Mouse (Mus musculus) thymus, adult 2 months (tissue): ENCODE measurements around the gene Ak8. TPM values are rescaled to one million over a fixed set of nuclear protein-coding genes. Genes with fewer than 3 reads are reported as not detected.

ENCODE experiments used
- DNase-seq: peaks from one replicate; pipeline ENCODE4 v3.0.0; 2021
- H3K27ac ChIP-seq: fragments of 200-500 bp; 2 replicates; pipeline ENCODE4 v1.5.1; 2012; ENCODE audit warnings: low read length, control low read depth; ENCODE audit not compliant: control insufficient read depth, insufficient read depth
- H3K27me3 ChIP-seq: fragments of 200-500 bp; 2 replicates; pipeline ENCODE4 v1.6.1; 2012; ENCODE audit warnings: mild to moderate bottlenecking, low read length, moderate library complexity, mixed read lengths; ENCODE audit not compliant: control insufficient read depth, insufficient read depth
- H3K36me3 ChIP-seq: fragments of 200-500 bp; 2 replicates; pipeline ENCODE4 v1.6.1; 2012; ENCODE audit warnings: mild to moderate bottlenecking, low read length, moderate library complexity; ENCODE audit not compliant: control insufficient read depth, insufficient read depth
- H3K4me1 ChIP-seq: fragments of 200-500 bp; replicated peaks from 2 replicates; pipeline ENCODE4 v1.6.1; 2012; ENCODE audit warnings: low read length; ENCODE audit not compliant: control insufficient read depth, insufficient read depth
- H3K4me3 ChIP-seq: fragments of 200-500 bp; 2 replicates; pipeline ENCODE4 v1.5.1; 2012; ENCODE audit warnings: mild to moderate bottlenecking, low read length, control low read depth, moderate library complexity; ENCODE audit not compliant: control insufficient read depth, insufficient read depth
- CTCF ChIP-seq: fragments of 200-500 bp; IDR thresholded peaks from 2 replicates; pipeline ENCODE4 v1.5.1; 2012; ENCODE audit warnings: mild to moderate bottlenecking, control low read depth, low read length, moderate library complexity, borderline replicate concordance; ENCODE audit not compliant: control insufficient read depth, poor library complexity, insufficient read depth; ENCODE audit errors: extremely low read depth
- POLR2A ChIP-seq: fragments of 200-500 bp; IDR thresholded peaks from 2 replicates; pipeline ENCODE4 v1.6.1; 2012; ENCODE audit warnings: mild to moderate bottlenecking, low read length, control low read depth, moderate library complexity; ENCODE audit not compliant: control insufficient read depth, poor library complexity, insufficient read depth; ENCODE audit errors: extremely low read depth
- WGBS: fragments of 180-500 bp; shearing (Covaris S2); methylation state at CpG from one replicate; pipeline ENCODE4 v1.1.7; 2018; 5-methylcytosine and 5-hydroxymethylcytosine counted together
- polyA plus RNA-seq: library from polyadenylated mRNA; depleted of rRNA; stranded (reverse); fragments of >200 nt; gene quantifications from 2 replicates; pipeline ENCODE4 v1.2.3, GENCODE M21; 2012

The Ak8 gene
- polyA plus RNA-seq, 1 experiment = 0.89 TPM

- Histone ChIP-seq H3K27ac (no peak overlapping the region), H3K27me3 (no peaks in the 10 kb centered on the region), H3K4me1 (no peaks in the 10 kb centered on the region), H3K4me3 (no peak overlapping the region), H3K36me3 (no peaks in the 10 kb centered on the region)
- WGBS = 90% methylated on average over 16 of the region's 16 CpGs
- TF ChIP-seq CTCF = no peak
- TF ChIP-seq POLR2A = no peak
- DNase-seq = no peak
Observed at GRCm38 (mm10) chr2:28786355-28787066, 86.5 kb downstream of the Ak8 start.

DNA sequence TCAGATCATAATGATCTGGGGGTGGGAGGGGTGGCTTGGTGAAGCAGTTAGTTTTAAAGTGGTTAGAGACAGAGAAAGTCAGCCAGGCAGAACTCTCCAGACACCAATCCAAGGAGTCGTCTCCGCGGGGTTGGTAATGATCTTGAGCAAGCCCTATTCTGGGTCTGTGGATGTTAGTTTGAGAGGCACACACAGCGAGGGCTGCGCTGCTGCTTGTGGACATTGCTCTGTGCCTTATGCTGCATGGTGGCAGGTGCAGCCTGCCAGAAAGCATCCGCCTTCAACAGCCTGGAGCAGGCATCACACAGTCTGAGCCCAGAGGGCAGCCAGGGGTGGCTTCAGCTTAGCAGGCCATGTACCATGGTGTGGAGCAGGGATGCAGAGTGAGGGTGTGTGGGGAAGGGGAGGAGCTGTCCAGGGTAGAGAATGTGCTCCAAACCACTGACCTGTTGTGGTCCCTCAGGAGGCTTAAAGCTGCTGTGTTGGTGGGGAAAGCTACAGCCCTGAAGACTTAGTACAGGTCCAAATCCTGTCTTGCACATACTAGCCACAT lies 87.2 kb downstream of the Ak8 start:
- 91% methylated on average over 6 of the region's 6 CpGs for WGBS
- TF ChIP-seq CTCF = no peak
- no peak for TF ChIP-seq POLR2A
- Histone ChIP-seq H3K27ac (no peak overlapping the region), H3K27me3 (no peaks in the 10 kb centered on the region), H3K36me3 (no peaks in the 10 kb centered on the region), H3K4me3 (no peak overlapping the region), H3K4me1 (no peaks in the 10 kb centered on the region)
- DNase-seq = no peak

- Histone ChIP-seq H3K27ac (no peak overlapping the region), H3K4me3 (no peak overlapping the region), H3K4me1 (no peaks in the 10 kb centered on the region), H3K27me3 (no peaks in the 10 kb centered on the region), H3K36me3 (no peaks in the 10 kb centered on the region)
- WGBS = 40% methylated on average over 5 of the region's 6 CpGs
- TF ChIP-seq POLR2A (no peak), CTCF (no peak)
- no peak for DNase-seq
Observed at GRCm38 (mm10) chr2:28792931-28793610, 93.1 kb downstream of the Ak8 start.

DNA sequence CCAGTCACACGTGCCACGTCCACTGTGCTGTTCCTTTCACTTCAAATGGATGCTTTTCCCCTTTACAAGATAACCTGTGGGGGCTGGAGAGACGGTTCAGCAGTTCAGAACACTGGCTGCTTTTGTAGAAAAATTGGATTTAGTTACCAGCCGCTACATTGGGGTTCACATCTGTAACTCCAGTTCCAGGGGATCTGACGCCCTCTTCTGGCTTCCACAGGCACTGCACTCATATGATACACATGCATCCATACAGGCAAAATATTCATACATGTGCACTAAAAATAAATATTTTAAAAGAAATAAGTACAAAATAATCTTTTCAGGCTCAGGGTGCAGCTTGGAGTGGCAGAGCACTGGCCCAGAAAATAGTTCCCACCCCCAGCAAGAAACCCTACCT lies 94.7 kb downstream of the Ak8 start:
- H3K27me3 ChIP-seq = no peaks in the 10 kb centered on the region
- no peak overlapping the region for H3K27ac ChIP-seq
- 91% methylated on average over 5 of the region's 5 CpGs for WGBS
- no peak for DNase-seq
- no peaks in the 10 kb centered on the region for H3K4me1 ChIP-seq
- no peak overlapping the region for H3K4me3 ChIP-seq
- no peaks in the 10 kb centered on the region for H3K36me3 ChIP-seq
- TF ChIP-seq CTCF (no peak), POLR2A (no peak)

DNA sequence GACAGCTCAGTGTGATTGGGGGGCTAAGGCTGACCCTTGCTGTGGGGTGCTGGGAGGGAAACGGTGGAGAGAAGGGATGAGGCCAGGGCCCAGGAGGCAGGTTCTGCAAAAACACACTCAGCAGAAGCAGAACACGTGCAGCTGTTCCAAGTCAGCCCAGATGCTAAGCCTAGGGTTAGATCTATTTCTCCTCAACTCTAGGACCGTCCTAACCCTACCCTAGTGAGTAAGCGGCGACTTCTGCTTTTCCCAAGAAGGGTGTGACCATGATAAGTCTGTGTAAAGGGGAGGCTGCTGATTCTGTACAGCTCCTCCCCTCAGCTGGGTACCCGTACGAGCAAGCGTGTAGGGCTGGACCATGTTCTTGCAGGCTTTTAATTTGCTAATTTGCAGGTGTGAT lies 96.3 kb downstream of the Ak8 start:
- Histone ChIP-seq H3K4me3 (no peak overlapping the region), H3K4me1 (no peaks in the 10 kb centered on the region), H3K36me3 (no peaks in the 10 kb centered on the region), H3K27ac (no peak overlapping the region), H3K27me3 (no peaks in the 10 kb centered on the region)
- no peak for DNase-seq
- no peak for TF ChIP-seq POLR2A
- no peak for TF ChIP-seq CTCF
- 12% methylated on average over 8 of the region's 8 CpGs for WGBS

DNA sequence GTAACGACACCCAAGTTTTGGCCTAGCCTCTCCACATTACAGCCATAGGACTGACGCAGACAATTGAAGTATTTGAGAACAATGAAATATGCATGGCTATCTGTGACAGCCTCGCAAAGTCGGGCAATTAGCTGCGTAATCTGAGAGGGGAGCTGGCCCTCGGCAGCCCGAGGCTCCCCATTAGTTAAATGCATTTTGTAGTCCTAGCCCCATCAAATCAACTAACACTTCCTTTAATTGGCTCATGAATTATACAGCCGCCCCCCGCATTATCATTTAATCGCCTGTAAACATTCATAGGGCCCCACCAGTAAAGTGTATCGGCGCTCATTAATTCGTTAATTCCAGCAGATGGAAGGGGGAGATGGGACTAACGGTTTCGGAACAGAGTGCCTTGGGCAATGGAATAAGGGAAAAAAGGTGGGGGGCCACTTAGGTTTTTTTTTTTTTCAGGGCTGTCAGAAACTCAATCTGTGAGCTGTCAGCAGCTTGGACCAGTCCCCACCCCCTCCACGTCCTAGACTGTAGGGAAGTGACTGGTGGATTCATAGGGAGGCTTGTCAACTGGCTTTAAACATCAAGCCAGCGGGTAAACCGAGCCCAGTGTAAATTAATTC lies 97.6 kb downstream of the Ak8 start:
- no peak overlapping the region for H3K27ac ChIP-seq
- no peak for DNase-seq
- H3K27me3 ChIP-seq = no peaks in the 10 kb centered on the region
- no peaks in the 10 kb centered on the region for H3K4me1 ChIP-seq
- TF ChIP-seq CTCF = no peak
- TF ChIP-seq POLR2A = no peak
- 92% methylated on average over 18 of the region's 18 CpGs for WGBS
- H3K36me3 ChIP-seq = no peaks in the 10 kb centered on the region
- no peak overlapping the region for H3K4me3 ChIP-seq
